Mouse (Mus musculus) cerebellum, adult 2 months (tissue): ENCODE results near the gene Ccng1. TPM values are rescaled to one million over a fixed set of nuclear protein-coding genes. Genes with fewer than 3 reads are reported as not detected.

ENCODE experiments used
- DNase-seq, 2 experiments: peaks; one replicate each; pipeline ENCODE4 v3.0.0; 2021
- H3K27ac ChIP-seq: fragments of 200-500 bp; 2 replicates; pipeline ENCODE4 v1.5.1; 2012; ENCODE audit warnings: low read length, control low read depth, inconsistent platforms; ENCODE audit not compliant: insufficient read depth
- H3K27me3 ChIP-seq: fragments of 200-500 bp; 2 replicates; pipeline ENCODE4 v1.6.1; 2012; ENCODE audit warnings: inconsistent platforms, mild to moderate bottlenecking, low read length, moderate library complexity; ENCODE audit not compliant: control insufficient read depth, insufficient read depth
- H3K4me1 ChIP-seq: fragments of 200-500 bp; 2 replicates; pipeline ENCODE4 v1.6.1; 2011; ENCODE audit warnings: low read length; ENCODE audit not compliant: control insufficient read depth, insufficient read depth
- H3K4me3 ChIP-seq: fragments of 200-500 bp; replicated peaks from 2 replicates; pipeline ENCODE3; 2011; ENCODE audit warnings: mild to moderate bottlenecking, low read depth, low read length, control low read depth; ENCODE audit not compliant: insufficient read depth
- CTCF ChIP-seq: fragments of 200-500 bp; IDR thresholded peaks from 2 replicates; pipeline ENCODE4 v1.5.1; 2011; ENCODE audit warnings: low read depth, mild to moderate bottlenecking, control low read depth, low read length, moderate library complexity, borderline replicate concordance; ENCODE audit not compliant: insufficient read depth
- POLR2A ChIP-seq: fragments of 200-500 bp; IDR thresholded peaks from 2 replicates; pipeline ENCODE4 v1.6.1; 2011; ENCODE audit warnings: low read length, control low read depth, borderline replicate concordance; ENCODE audit not compliant: insufficient read depth
- whole genome bisulfite sequencing: fragments of 180-500 bp; shearing (Covaris S2); methylation state at CpG from one replicate; pipeline ENCODE4 v1.1.7; 2018; 5-methylcytosine and 5-hydroxymethylcytosine counted together
- polyA plus RNA-seq: library from polyadenylated mRNA; depleted of rRNA; stranded (reverse); fragments of >200 nt; gene quantifications from 2 replicates; pipeline ENCODE4 v1.2.3, GENCODE M21; 2012

The Ccng1 gene
- polyA plus RNA-seq, 1 experiment, result 26.8 TPM

DNA sequence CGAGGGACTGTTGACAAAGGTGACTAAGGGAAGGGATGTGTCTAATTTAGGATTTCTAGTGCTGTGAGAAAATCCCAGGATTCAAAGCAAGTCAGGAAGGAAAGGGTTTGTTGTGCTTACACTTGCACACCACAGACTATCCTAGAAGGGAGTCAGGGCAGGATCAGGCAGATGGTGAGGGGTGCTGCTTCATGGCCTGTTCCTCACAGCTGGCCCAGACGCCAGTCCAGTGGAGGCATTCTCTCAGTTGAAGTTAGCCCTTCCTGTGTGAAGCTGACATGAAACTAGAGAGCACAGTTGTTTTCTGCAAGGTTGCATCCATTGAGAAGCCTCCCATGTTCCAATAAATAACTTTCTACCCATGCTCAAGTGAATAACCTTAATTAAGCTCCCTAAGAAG lies 7.4 kb downstream of the Ccng1 start:
- Histone ChIP-seq H3K27me3 (no peaks in the 10 kb centered on the region), H3K4me1 (no peaks in the 10 kb centered on the region), H3K4me3 (no peak overlapping the region), H3K27ac (no peak overlapping the region)
- DNase-seq, result no peak
- TF ChIP-seq CTCF, result no peak
- TF ChIP-seq POLR2A, result no peak
- 71% methylated on average over 2 of the region's 2 CpGs for WGBS

DNA sequence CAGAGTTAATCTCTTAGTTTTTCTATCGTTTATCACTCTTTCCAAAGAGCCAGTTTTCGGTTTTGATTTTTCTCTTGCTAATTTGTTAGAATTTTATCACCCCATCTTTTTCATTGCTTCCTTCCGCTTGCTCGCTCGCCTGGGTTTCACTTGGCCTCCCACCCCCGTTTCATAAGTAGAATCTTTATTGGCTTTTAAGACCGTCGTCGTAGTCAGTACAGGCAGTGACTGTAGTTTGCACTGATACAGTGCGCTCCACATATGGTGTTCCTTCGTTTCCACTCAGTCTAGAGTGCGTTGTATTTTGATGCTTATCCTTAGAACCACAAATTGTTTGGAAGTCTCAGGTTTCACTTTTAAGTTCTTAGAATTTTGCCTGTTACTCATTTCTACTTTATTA lies 8.8 kb downstream of the Ccng1 start:
- WGBS, result 93% methylated on average over 12 of the region's 12 CpGs
- TF ChIP-seq CTCF (no peak), POLR2A (no peak)
- no peaks in the 10 kb centered on the region for H3K4me1 ChIP-seq
- H3K4me3 ChIP-seq, result no peak overlapping the region
- no peak overlapping the region for H3K27ac ChIP-seq
- DNase-seq, result no peak
- no peaks in the 10 kb centered on the region for H3K27me3 ChIP-seq

DNA sequence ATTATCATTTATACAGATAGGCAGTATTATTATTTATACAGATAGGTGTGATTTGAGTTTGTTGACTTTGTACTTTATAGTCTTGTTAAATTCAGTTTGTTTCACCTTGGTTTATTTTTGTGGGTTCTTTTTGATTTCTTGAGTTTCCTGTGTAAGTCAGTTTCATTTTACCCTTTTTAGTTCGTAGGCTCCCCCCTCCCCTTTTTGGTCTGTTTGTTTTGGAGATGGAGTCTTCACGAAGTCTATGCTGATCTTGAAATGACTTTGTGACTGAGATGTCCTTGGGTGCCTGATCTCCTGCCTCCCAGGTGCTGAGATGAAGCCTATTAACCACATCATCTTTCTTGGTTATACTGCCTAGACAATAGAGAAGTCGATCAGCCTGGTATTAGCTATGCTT lies 10.8 kb downstream of the Ccng1 start:
- TF ChIP-seq CTCF, result no peak
- TF ChIP-seq POLR2A, result no peak
- no peaks in the 10 kb centered on the region for H3K27me3 ChIP-seq
- no peak for DNase-seq
- no peak overlapping the region for H3K27ac ChIP-seq
- H3K4me1 ChIP-seq, result no peaks in the 10 kb centered on the region
- 90% methylated on average over 3 of the region's 3 CpGs for WGBS
- no peak overlapping the region for H3K4me3 ChIP-seq

DNA sequence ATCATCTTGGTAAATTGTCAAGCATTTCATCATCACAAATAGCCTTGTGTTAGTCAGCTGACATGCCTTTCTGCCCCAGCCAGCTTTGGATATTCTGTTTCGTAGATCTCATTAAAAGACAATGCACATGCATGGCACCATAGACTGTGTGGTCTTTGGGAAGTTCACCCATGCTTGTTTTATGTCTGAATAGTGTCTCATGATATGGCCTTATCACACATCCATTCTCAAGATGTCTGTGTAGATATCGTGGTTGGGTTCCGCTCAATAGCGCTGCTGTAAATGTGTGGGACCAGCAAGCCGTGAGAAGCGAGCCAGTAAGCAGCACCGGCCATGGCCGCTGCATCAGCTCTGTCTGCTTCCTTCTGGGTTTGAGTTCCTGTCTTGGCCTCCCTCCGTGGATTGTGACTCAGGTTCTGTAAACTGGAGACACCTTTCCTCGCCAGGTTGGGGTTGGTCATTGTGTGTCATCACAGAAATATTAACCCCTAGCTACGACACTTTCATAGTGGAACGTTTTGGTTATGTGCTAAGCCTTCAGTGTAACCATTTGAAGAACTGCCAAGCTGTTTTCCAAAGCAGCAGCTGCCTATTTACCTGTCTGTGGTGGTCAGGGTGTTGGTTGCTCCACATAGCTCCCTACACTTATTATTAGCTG lies 13.4 kb downstream of the Ccng1 start:
- Histone ChIP-seq H3K4me1 (no peaks in the 10 kb centered on the region), H3K4me3 (no peak overlapping the region), H3K27me3 (no peaks in the 10 kb centered on the region), H3K27ac (no peak overlapping the region)
- no peak for DNase-seq
- WGBS, result 93% methylated on average over 12 of the region's 12 CpGs
- TF ChIP-seq CTCF (no peak), POLR2A (no peak)

DNA sequence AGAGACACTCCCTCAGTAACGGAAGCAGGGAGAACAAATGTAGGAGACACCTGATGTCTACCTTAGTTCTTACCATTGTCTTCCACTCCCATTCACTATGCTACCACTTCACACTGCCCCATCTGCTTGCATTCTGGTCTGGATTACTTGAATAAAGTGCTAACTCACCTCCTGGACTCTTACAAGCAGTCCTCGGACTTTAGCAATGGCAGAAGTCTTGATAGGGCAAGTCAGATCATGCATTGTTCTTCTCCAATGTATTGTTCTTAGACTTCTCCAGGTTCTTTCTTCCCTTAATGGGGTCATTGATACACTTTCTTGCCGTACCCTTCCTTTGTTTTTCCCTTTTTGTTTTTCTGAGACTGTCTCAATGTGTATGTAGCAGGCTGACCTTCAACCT lies 17.7 kb downstream of the Ccng1 start:
- H3K27me3 ChIP-seq, result no peaks in the 10 kb centered on the region
- TF ChIP-seq POLR2A, result no peak
- TF ChIP-seq CTCF, result no peak

DNA sequence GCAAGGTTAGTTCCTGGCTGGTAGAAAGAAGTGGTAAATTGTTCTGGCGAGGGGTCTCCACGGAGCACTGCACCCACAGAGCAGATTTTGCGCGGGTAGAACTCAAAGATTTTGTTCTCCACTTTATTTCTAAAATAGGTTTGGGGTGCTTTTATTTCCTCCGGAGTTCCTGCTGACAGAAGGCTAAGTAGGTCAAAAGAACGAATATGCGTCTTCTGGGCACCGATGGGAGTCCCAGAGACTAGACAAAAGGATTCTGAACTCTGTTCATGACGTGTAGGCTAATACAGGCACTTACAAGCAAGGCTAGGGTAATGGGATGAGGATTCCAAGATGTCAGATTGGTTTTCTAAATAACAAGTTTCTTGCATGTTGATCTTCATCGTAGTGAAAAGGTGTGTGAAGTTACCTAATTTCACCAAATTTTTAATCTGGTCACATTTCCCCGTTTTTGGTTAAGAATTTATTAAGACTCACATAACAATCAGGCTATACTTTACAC lies 20.8 kb downstream of the Ccng1 start:
- WGBS, result 4% methylated on average over 11 of the region's 11 CpGs
- Histone ChIP-seq H3K27me3 (no peaks in the 10 kb centered on the region), H3K4me1 (0 out of 2 replicates have a peak, but pooled peaks cover 2% of the 10 kb centered on the region), H3K27ac (0 out of 2 replicates have a peak overlapping the region, but pooled peaks have one; percentile 6), H3K4me3 (peak overlapping the region; percentile 63)
- DNase-seq, result no peak
- TF ChIP-seq POLR2A (no peak), CTCF (no peak)

More for the DNA sequence above, 17.7 kb downstream of the Ccng1 start:
- 89% methylated on average over 3 of the region's 3 CpGs for WGBS
- Histone ChIP-seq H3K4me1 (0 out of 2 replicates have a peak, but pooled peaks cover 2% of the 10 kb centered on the region), H3K4me3 (no peak overlapping the region), H3K27ac (no peak overlapping the region)
- no peak for DNase-seq

DNA sequence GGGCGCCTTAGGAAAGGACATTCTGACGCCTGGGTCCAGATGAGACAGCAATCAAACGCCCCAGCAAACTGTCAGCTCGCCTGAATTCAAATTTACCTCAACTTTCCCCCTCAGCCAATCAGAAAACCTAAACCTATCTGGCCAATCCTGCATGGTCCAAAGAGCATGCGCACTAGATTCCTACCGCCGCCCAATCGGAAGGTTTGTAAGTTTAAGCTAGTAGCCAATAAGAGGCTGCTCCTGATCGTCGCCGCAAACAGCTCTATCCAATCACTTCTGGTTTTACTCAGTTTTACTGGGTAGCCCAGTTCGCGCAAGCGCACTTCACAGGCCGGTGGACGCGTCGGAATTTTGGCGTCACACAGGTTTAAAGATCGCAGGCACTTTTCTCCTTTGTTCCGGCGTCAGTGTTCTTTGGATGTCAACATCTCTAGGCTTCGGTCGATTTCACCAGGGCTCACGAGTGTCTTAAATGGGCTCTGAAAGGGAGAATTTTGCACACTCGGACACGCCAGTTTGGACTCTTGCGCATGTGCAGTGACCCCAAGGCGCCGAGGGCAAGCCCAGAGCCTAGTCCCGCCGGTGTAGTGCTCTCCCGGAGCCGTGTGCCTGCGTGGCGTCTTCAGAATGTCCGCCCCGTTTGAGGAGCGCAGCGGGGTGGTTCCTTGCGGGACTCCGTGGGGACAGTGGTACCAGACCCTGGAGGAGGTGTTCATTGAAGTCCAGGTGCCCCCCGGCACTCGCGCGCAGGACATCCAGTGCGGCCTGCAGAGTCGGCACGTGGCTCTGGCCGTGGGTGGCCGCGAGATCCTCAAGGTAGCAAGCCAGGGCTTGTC lies 21.6 kb downstream of the Ccng1 start, which contains the start of the genes Hmmr and Nudcd2:
Hmmr (minus strand) TSS at position 84 of the 836 bp plus-strand sequence.
Nudcd2 (plus strand) TSS at position 329 of the 836 bp plus-strand sequence.
- 0 out of 2 replicates have a peak within 1 kb of the TSS, but pooled peaks have one; percentile 6 for H3K27ac ChIP-seq
- WGBS, result under 1% methylated on average over 52 of the region's 52 CpGs
- peak within 1 kb of the TSS; percentile 63 for H3K4me3 ChIP-seq
- TF ChIP-seq CTCF (no peak), POLR2A (peak; percentile 54; the same call in 1 of the 2 replicates)
- DNase-seq, result peak; percentile 94 to 97
- 0 out of 2 replicates have a peak, but pooled peaks cover 2% of the 10 kb centered on the region for H3K4me1 ChIP-seq
- no peaks in the 10 kb centered on the region for H3K27me3 ChIP-seq

DNA sequence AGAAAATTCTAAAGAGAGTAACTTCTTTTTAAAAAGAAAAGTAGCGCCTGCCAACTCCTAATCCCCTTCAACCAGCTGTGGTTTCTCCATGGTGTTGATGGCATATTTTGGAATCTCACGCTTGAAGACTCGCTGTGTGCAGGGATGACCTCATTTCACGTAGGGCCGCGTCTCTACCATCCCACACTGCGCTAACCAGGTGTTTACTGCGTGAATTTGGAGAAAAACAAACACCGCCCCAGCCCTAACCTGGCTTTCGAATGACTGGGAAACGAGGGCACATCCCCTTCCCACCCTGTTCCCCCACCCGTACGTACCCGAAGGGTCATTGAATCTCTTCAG lies 22.1 kb downstream of the Ccng1 start:
- under 1% methylated on average over 14 of the region's 14 CpGs for WGBS
- H3K27me3 ChIP-seq, result no peaks in the 10 kb centered on the region
- H3K27ac ChIP-seq, result no peak overlapping the region
- DNase-seq, result no peak
- TF ChIP-seq POLR2A (no peak), CTCF (no peak)
- peak overlapping the region; percentile 24 for H3K4me3 ChIP-seq
- 0 out of 2 replicates have a peak, but pooled peaks cover 2% of the 10 kb centered on the region for H3K4me1 ChIP-seq
